Mouse (Mus musculus): ENCODE measurements around the gene Pdcd4. TPM values are rescaled to one million over a fixed set of nuclear protein-coding genes. Genes with fewer than 3 reads are reported as not detected.
"Not testable (repeated sequence)": the region's sequence is repeated elsewhere in the genome, so short reads cannot be mapped to it uniquely, and the experiment has no call there.

Pdcd4 gene
- polyA plus RNA-seq, 1 experiment from 2014 or later: 94.1 TPM

- H3K4me2 ChIP-seq (ENCODE audit: low read depth, low read length): peak overlapping the region; percentile 71
- no peaks in the 10 kb centered on the region for H3K9me3 ChIP-seq (replicated peaks; ENCODE audit: control insufficient read depth, low read length)
- H3K4me1 ChIP-seq (ENCODE audit: control insufficient read depth, insufficient read depth, low read length): peaks cover 21% of the 10 kb centered on the region
- H3K27ac ChIP-seq (ENCODE audit: low read length): peak overlapping the region; percentile 97
- no peaks in the 10 kb centered on the region for H3K27me3 ChIP-seq (ENCODE audit: control insufficient read depth, insufficient read depth, low read length)
- under 1% methylated on average over 52 of the region's 69 CpGs for WGBS
- 0 out of 2 replicates have a peak, but pooled peaks have one; percentile 0 for ATAC-seq (ENCODE audit: insufficient read depth, low FRiP score)
- no peaks in the 10 kb centered on the region for H3K36me3 ChIP-seq (ENCODE audit: control insufficient read depth, insufficient read depth, low read length)
- peak overlapping the region; percentile 86 for H3K4me3 ChIP-seq (replicated peaks; ENCODE audit: low read length)
- peak overlapping the region; percentile 97 for H3K9ac ChIP-seq (ENCODE audit: low read length)
Measured at GRCm38 (mm10) chr19:53945171-53946042, 53.4 kb downstream of the Pdcd4 start.

- no peaks in the 10 kb centered on the region for H3K9me3 ChIP-seq (replicated peaks; ENCODE audit: control insufficient read depth, low read length)
- H3K27ac ChIP-seq (ENCODE audit: low read length): no peak overlapping the region
- no peak overlapping the region for H3K9ac ChIP-seq (ENCODE audit: low read length)
- H3K4me3 ChIP-seq (replicated peaks; ENCODE audit: low read length): no peak overlapping the region
- no peak overlapping the region for H3K4me2 ChIP-seq (ENCODE audit: low read depth, low read length)
- no peaks in the 10 kb centered on the region for H3K4me1 ChIP-seq (ENCODE audit: control insufficient read depth, insufficient read depth, low read length)
- H3K27me3 ChIP-seq (ENCODE audit: control insufficient read depth, insufficient read depth, low read length): no peaks in the 10 kb centered on the region
- WGBS: 88% methylated on average over 2 of the region's 2 CpGs
- H3K36me3 ChIP-seq (ENCODE audit: control insufficient read depth, insufficient read depth, low read length): no peaks in the 10 kb centered on the region
- no peak for ATAC-seq (ENCODE audit: insufficient read depth, low FRiP score)
Measured at GRCm38 (mm10) chr19:53957513-53957912, 65.5 kb downstream of the Pdcd4 start.

GRCm38 (mm10) chr19:53962511-53962910 lies 70.5 kb downstream of the Pdcd4 start:
- Histone ChIP-seq H3K9me3 (replicated peaks; ENCODE audit: control insufficient read depth, low read length) (no peaks in the 10 kb centered on the region), H3K9ac (ENCODE audit: low read length) (no peak overlapping the region), H3K4me2 (ENCODE audit: low read depth, low read length) (no peak overlapping the region), H3K27me3 (ENCODE audit: control insufficient read depth, insufficient read depth, low read length) (no peaks in the 10 kb centered on the region), H3K4me3 (replicated peaks; ENCODE audit: low read length) (no peak overlapping the region), H3K27ac (ENCODE audit: low read length) (no peak overlapping the region), H3K36me3 (ENCODE audit: control insufficient read depth, insufficient read depth, low read length) (no peaks in the 10 kb centered on the region), H3K4me1 (ENCODE audit: control insufficient read depth, insufficient read depth, low read length) (no peaks in the 10 kb centered on the region)
- 79% methylated on average over 4 of the region's 4 CpGs for WGBS
- no peak for ATAC-seq (ENCODE audit: insufficient read depth, low FRiP score)

- H3K4me3 ChIP-seq (replicated peaks; ENCODE audit: low read length); ATAC-seq (ENCODE audit: insufficient read depth, low FRiP score); H3K9ac ChIP-seq (ENCODE audit: low read length); H3K4me2 ChIP-seq (ENCODE audit: low read depth, low read length); H3K27me3 ChIP-seq (ENCODE audit: control insufficient read depth, insufficient read depth, low read length); H3K9me3 ChIP-seq (replicated peaks; ENCODE audit: control insufficient read depth, low read length); H3K27ac ChIP-seq (ENCODE audit: low read length); H3K4me1 ChIP-seq (ENCODE audit: control insufficient read depth, insufficient read depth, low read length); H3K36me3 ChIP-seq (ENCODE audit: control insufficient read depth, insufficient read depth, low read length): not testable (repeated sequence)
- 93% methylated on average over 3 of the region's 3 CpGs for WGBS
Measured at GRCm38 (mm10) chr19:53964347-53964746, 72.3 kb downstream of the Pdcd4 start.

GRCm38 (mm10) chr19:53964910-53965633 lies 73.0 kb downstream of the Pdcd4 start:
- Histone ChIP-seq H3K9ac (ENCODE audit: low read length) (no peak overlapping the region), H3K4me1 (ENCODE audit: control insufficient read depth, insufficient read depth, low read length) (no peaks in the 10 kb centered on the region), H3K4me2 (ENCODE audit: low read depth, low read length) (no peak overlapping the region), H3K36me3 (ENCODE audit: control insufficient read depth, insufficient read depth, low read length) (no peaks in the 10 kb centered on the region), H3K27me3 (ENCODE audit: control insufficient read depth, insufficient read depth, low read length) (no peaks in the 10 kb centered on the region), H3K27ac (ENCODE audit: low read length) (no peak overlapping the region), H3K4me3 (replicated peaks; ENCODE audit: low read length) (no peak overlapping the region), H3K9me3 (replicated peaks; ENCODE audit: control insufficient read depth, low read length) (no peaks in the 10 kb centered on the region)
- WGBS: 81% methylated on average over 10 of the region's 10 CpGs
- ATAC-seq (ENCODE audit: insufficient read depth, low FRiP score): no peak

GRCm38 (mm10) chr19:53969226-53969625 lies 77.2 kb downstream of the Pdcd4 start:
- Histone ChIP-seq H3K9ac (ENCODE audit: low read length) (no peak overlapping the region), H3K36me3 (ENCODE audit: control insufficient read depth, insufficient read depth, low read length) (no peaks in the 10 kb centered on the region), H3K27ac (ENCODE audit: low read length) (no peak overlapping the region), H3K4me3 (replicated peaks; ENCODE audit: low read length) (no peak overlapping the region), H3K4me1 (ENCODE audit: control insufficient read depth, insufficient read depth, low read length) (no peaks in the 10 kb centered on the region), H3K9me3 (replicated peaks; ENCODE audit: control insufficient read depth, low read length) (no peaks in the 10 kb centered on the region), H3K4me2 (ENCODE audit: low read depth, low read length) (no peak overlapping the region), H3K27me3 (ENCODE audit: control insufficient read depth, insufficient read depth, low read length) (no peaks in the 10 kb centered on the region)
- no peak for ATAC-seq (ENCODE audit: insufficient read depth, low FRiP score)
- WGBS: 79% methylated on average over 3 of the region's 3 CpGs

- H3K36me3 ChIP-seq (ENCODE audit: control insufficient read depth, insufficient read depth, low read length): peaks cover 5% of the 10 kb centered on the region; the same call in 1 of the 2 replicates
- no peak for ATAC-seq (ENCODE audit: insufficient read depth, low FRiP score)
- no peaks in the 10 kb centered on the region for H3K9me3 ChIP-seq (replicated peaks; ENCODE audit: control insufficient read depth, low read length)
- H3K9ac ChIP-seq (ENCODE audit: low read length): no peak overlapping the region
- no peaks in the 10 kb centered on the region for H3K27me3 ChIP-seq (ENCODE audit: control insufficient read depth, insufficient read depth, low read length)
- no peak overlapping the region for H3K27ac ChIP-seq (ENCODE audit: low read length)
- no peaks in the 10 kb centered on the region for H3K4me1 ChIP-seq (ENCODE audit: control insufficient read depth, insufficient read depth, low read length)
- H3K4me2 ChIP-seq (ENCODE audit: low read depth, low read length): no peak overlapping the region
- no peak overlapping the region for H3K4me3 ChIP-seq (replicated peaks; ENCODE audit: low read length)
- 72% methylated on average over 7 of the region's 7 CpGs for WGBS
Measured at GRCm38 (mm10) chr19:53971938-53972337, 79.9 kb downstream of the Pdcd4 start.

- H3K9me3 ChIP-seq (replicated peaks; ENCODE audit: control insufficient read depth, low read length): no peaks in the 10 kb centered on the region
- no peaks in the 10 kb centered on the region for H3K27me3 ChIP-seq (ENCODE audit: control insufficient read depth, insufficient read depth, low read length)
- peaks cover 6% of the 10 kb centered on the region; the same call in 1 of the 2 replicates for H3K36me3 ChIP-seq (ENCODE audit: control insufficient read depth, insufficient read depth, low read length)
- no peak overlapping the region for H3K4me3 ChIP-seq (replicated peaks; ENCODE audit: low read length)
- ATAC-seq (ENCODE audit: insufficient read depth, low FRiP score): no peak
- 75% methylated on average over 1 of the region's 1 CpGs for WGBS
- H3K9ac ChIP-seq (ENCODE audit: low read length): no peak overlapping the region
- H3K27ac ChIP-seq (ENCODE audit: low read length): no peak overlapping the region
- H3K4me1 ChIP-seq (ENCODE audit: control insufficient read depth, insufficient read depth, low read length): no peaks in the 10 kb centered on the region
- no peak overlapping the region for H3K4me2 ChIP-seq (ENCODE audit: low read depth, low read length)
Measured at GRCm38 (mm10) chr19:53973656-53974055, 81.6 kb downstream of the Pdcd4 start.
